In the genomic region with DNA sequence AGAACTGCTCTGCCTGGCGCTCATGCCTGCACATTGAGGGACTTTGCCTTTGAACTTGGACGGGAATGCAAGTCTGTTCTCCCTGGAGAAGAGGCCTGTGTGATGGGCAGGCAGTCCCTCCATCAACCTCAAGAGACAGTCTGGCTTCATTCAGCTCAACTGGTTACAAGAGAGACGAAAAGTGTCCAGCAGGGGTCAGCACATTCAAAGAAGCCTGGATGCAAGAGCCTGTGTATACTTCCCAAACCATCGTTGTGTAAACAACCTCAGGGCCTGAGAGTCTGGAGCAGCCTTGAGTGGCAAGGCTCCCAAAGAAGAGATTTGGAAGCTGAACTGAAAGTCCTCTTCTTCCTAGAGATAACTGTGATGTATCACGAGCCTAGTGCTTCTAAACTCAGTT, we compare ENCODE assay signal across 8 mouse cellular contexts.
A peak's percentile ranks its signal among the peaks of the same experiment; 100 is the strongest.
DNase-seq lines count a peak whose midpoint lies in the region; ATAC-seq lines count a peak whose summit lies in the region.

No protein-coding gene starts in this region.

- H3K4me3 ChIP-seq in hindbrain, embryonic 13.5 days: no peak overlapping the region

- ATAC-seq in hindbrain, embryonic 13.5 days (ENCODE audit: low FRiP score): peak; percentile 76
- ATAC-seq in monocyte, adult 5-6 weeks (replicated peaks; ENCODE audit: insufficient number of reproducible peaks, low FRiP score, low TSS enrichment, poor library complexity, severe bottlenecking): no peak

- H3K36me3 ChIP-seq in hindbrain, embryonic 13.5 days: no peaks in the 10 kb centered on the region

- no peaks in the 10 kb centered on the region for H3K27me3 ChIP-seq in hindbrain, embryonic 13.5 days

- H3K27ac ChIP-seq in hindbrain, embryonic 13.5 days: no peak overlapping the region

- peak; percentile 72 to 92 for DNase-seq in adrenal gland, adult (ENCODE audit: inconsistent age in 2 of 2, low spot score in 1 of 2)
- DNase-seq in cerebellum, adult 9-11 months: peak; percentile 72
- DNase-seq in frontal cortex, postnatal 10 days (ENCODE audit: low spot score in 2 of 2): peak; percentile 35 to 55
- peak; percentile 56 for DNase-seq in layer of hippocampus, adult 9-10 months (ENCODE audit: low spot score)
- peak; percentile 86 for DNase-seq in lung, postnatal 14 days
- peak; percentile 80 to 83 for DNase-seq in right cerebral cortex, adult 2 months (ENCODE audit: low spot score in 2 of 2)

- H3K4me1 ChIP-seq in hindbrain, embryonic 13.5 days (replicated peaks): no peaks in the 10 kb centered on the region

- 26% methylated on average over 5 of the region's 5 CpGs for WGBS in hindbrain, embryonic 13.5 days

- no peak overlapping the region for H3K9ac ChIP-seq in hindbrain, embryonic 13.5 days

- no peaks in the 10 kb centered on the region for H3K9me3 ChIP-seq in hindbrain, embryonic 13.5 days

- H3K4me2 ChIP-seq in hindbrain, embryonic 13.5 days: no peak overlapping the region
